Mouse (Mus musculus) embryo, embryonic 11 days (tissue): ENCODE results near the gene Rhob.
"Not testable (repeated sequence)": the region's sequence is repeated elsewhere in the genome, so short reads cannot be mapped to it uniquely, and the experiment has no call there.

ENCODE experiments used
- DNase-seq: peaks from one replicate; pipeline ENCODE4 v3.0.0-alpha.2; 2015

The Rhob gene

GRCm38 (mm10) chr12:8470962-8471361 is 28.8 kb downstream of the Rhob start:
- no peak for DNase-seq

GRCm38 (mm10) chr12:8469742-8470494 is 29.9 kb downstream of the Rhob start:
- no peak for DNase-seq

- DNase-seq = no peak
Measured at GRCm38 (mm10) chr12:8468221-8468865, 31.5 kb downstream of the Rhob start.

- no peak for DNase-seq
Measured at GRCm38 (mm10) chr12:8467029-8467924, 32.5 kb downstream of the Rhob start.

- DNase-seq = no peak
Measured at GRCm38 (mm10) chr12:8465680-8466079, 34.1 kb downstream of the Rhob start.

GRCm38 (mm10) chr12:8464961-8465360 is 34.8 kb downstream of the Rhob start:
- no peak for DNase-seq

GRCm38 (mm10) chr12:8463599-8464160 is 36.1 kb downstream of the Rhob start:
- no peak for DNase-seq

- DNase-seq = no peak
Measured at GRCm38 (mm10) chr12:8462533-8462932, 37.3 kb downstream of the Rhob start.

GRCm38 (mm10) chr12:8461575-8461974 is 38.2 kb downstream of the Rhob start:
- DNase-seq = not testable (repeated sequence)

GRCm38 (mm10) chr12:8458400-8458799 is 41.4 kb downstream of the Rhob start:
- no peak for DNase-seq

- no peak for DNase-seq
Measured at GRCm38 (mm10) chr12:8457052-8457451, 42.8 kb downstream of the Rhob start.

GRCm38 (mm10) chr12:8455046-8455445 is 44.8 kb downstream of the Rhob start:
- DNase-seq = no peak

GRCm38 (mm10) chr12:8454487-8454886 is 45.3 kb downstream of the Rhob start:
- DNase-seq = no peak

- DNase-seq = no peak
Measured at GRCm38 (mm10) chr12:8452766-8453621, 46.8 kb downstream of the Rhob start.

- no peak for DNase-seq
Measured at GRCm38 (mm10) chr12:8451571-8452485, 48.0 kb downstream of the Rhob start.

GRCm38 (mm10) chr12:8450639-8451038 is 49.2 kb downstream of the Rhob start:
- DNase-seq = no peak

GRCm38 (mm10) chr12:8450028-8450427 is 49.8 kb downstream of the Rhob start:
- no peak for DNase-seq
